Mouse (Mus musculus): ENCODE measurements around the gene Zfp346. TPM values are rescaled to one million over a fixed set of nuclear protein-coding genes. Genes with fewer than 3 reads are reported as not detected.

The Zfp346 gene
- total and polyA plus RNA-seq, 3 experiments: 19.5 to 28.8 TPM; not detected in 1

DNA sequence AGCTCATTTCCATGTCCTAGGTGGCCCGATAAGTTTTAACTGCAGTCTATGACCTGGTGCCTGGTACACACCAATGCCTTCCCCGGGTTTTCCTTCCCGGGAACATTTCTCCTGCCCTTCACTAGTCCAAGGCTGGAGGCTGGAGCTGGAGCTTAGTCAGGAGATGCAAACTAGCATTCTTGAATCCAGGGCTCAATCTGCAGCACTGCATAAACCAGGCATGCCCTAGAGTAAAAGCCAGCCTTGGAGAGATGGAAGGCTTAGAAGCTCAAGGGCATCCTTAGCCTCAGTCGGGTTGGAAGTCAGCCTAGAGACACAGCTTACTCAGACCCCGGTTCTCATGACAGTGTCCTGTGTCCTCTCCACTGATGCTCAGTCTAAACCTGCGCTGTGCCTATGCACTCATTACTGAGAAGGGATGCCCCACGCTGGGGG is 67.2 kb downstream of the Zfp346 start:
- H3K9ac ChIP-seq (ENCODE audit: control insufficient read depth, low read depth, low read length, poor library complexity, severe bottlenecking): no peak overlapping the region
- no peaks in the 10 kb centered on the region for H3K27me3 ChIP-seq (ENCODE audit: control insufficient read depth in 1 of 2, insufficient read depth in 2 of 2, low read length in 2 of 2)
- H3K4me1 ChIP-seq (ENCODE audit: control insufficient read depth in 1 of 2, insufficient read depth in 2 of 2, low read length in 2 of 2): no peaks in the 10 kb centered on the region
- DNase-seq (ENCODE audit: low read depth, low spot score): no peak
- peak overlapping the region; percentile 25 to 35; a peak in 3 of 4 replicates for H3K4me3 ChIP-seq (ENCODE audit: control insufficient read depth in 1 of 2, insufficient read depth in 1 of 2, low read depth in 2 of 2, low read length in 2 of 2)
- TF ChIP-seq POLR2AphosphoS2 (IDR thresholded peaks at IDR 0.05; ENCODE audit: low read length) (no peak), USF1 (IDR thresholded peaks at IDR 0.05; ENCODE audit: low read depth, low read length) (no peak), E2F4 (IDR thresholded peaks at IDR 0.05; ENCODE audit: borderline replicate concordance, low read depth, low read length) (no peak), CTCF (IDR thresholded peaks at IDR 0.05 in 2 of 3, conservative IDR thresholded peaks at IDR 0.05 in 1 of 3; ENCODE audit: control insufficient read depth in 1 of 3, insufficient read depth in 1 of 3, low read depth in 2 of 3, low read length in 3 of 3, poor library complexity in 1 of 3, severe bottlenecking in 1 of 3) (no peak), USF2 (IDR thresholded peaks at IDR 0.05; ENCODE audit: borderline replicate concordance in 1 of 2, insufficient read depth in 1 of 2, low read depth in 1 of 2, low read length in 2 of 2) (no peak), TCF12 (IDR thresholded peaks at IDR 0.05; ENCODE audit: low read depth, low read length) (no peak), MAX (IDR thresholded peaks at IDR 0.05; ENCODE audit: low read length) (no peak), HCFC1 (IDR thresholded peaks at IDR 0.05; ENCODE audit: low read depth, low read length) (no peak), NELFE (IDR thresholded peaks at IDR 0.05; ENCODE audit: low read depth, low read length) (no peak), MYC (IDR thresholded peaks at IDR 0.05; ENCODE audit: low read depth, low read length) (no peak), CHD1 (IDR thresholded peaks at IDR 0.05; ENCODE audit: low read depth, low read length) (no peak), TAL1 (IDR thresholded peaks at IDR 0.05; ENCODE audit: low read length) (no peak)
- H3K79me2 ChIP-seq (ENCODE audit: control insufficient read depth, insufficient read depth, low read length, poor library complexity): no peaks in the 10 kb centered on the region
- H3K9me3 ChIP-seq (replicated peaks; ENCODE audit: insufficient read depth, low read length): no peaks in the 10 kb centered on the region
- no peaks in the 10 kb centered on the region for H3K36me3 ChIP-seq (ENCODE audit: control insufficient read depth in 1 of 2, insufficient read depth in 2 of 2, low read length in 2 of 2)
- no peak overlapping the region for H3K27ac ChIP-seq (ENCODE audit: control insufficient read depth, low read depth, low read length)

DNA sequence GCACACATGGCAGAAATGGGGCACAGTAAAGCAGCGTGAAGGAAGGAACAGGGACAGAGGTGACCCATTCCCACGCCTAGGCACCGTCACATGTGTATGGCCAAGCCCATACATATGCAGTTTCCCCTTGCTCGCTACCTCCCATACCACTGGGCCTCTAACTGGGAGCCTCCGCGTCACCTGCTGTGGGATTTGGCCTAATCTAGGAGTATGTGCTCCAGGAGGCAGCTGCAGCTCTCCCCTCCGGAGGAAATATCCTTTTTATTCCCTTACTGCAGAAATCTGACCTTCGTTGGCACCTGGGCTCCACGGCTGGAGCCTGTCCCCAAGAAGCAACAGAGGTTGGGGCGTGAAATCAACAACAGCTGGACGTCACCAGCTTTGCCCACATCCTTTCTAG is 69.2 kb downstream of the Zfp346 start:
- Histone ChIP-seq H3K9me3 (replicated peaks; ENCODE audit: insufficient read depth, low read length) (no peaks in the 10 kb centered on the region), H3K9ac (ENCODE audit: control insufficient read depth, low read depth, low read length, poor library complexity, severe bottlenecking) (no peak overlapping the region), H3K79me2 (ENCODE audit: control insufficient read depth, insufficient read depth, low read length, poor library complexity) (no peaks in the 10 kb centered on the region), H3K27me3 (ENCODE audit: control insufficient read depth in 1 of 2, insufficient read depth in 2 of 2, low read length in 2 of 2) (no peaks in the 10 kb centered on the region), H3K36me3 (ENCODE audit: control insufficient read depth in 1 of 2, insufficient read depth in 2 of 2, low read length in 2 of 2) (no peaks in the 10 kb centered on the region), H3K4me1 (ENCODE audit: control insufficient read depth in 1 of 2, insufficient read depth in 2 of 2, low read length in 2 of 2) (no peaks in the 10 kb centered on the region), H3K4me3 (ENCODE audit: control insufficient read depth in 1 of 2, insufficient read depth in 1 of 2, low read depth in 2 of 2, low read length in 2 of 2) (no peak overlapping the region), H3K27ac (ENCODE audit: control insufficient read depth, low read depth, low read length) (no peak overlapping the region)
- DNase-seq (ENCODE audit: low read depth, low spot score): no peak
- TF ChIP-seq NELFE (IDR thresholded peaks at IDR 0.05; ENCODE audit: low read depth, low read length) (no peak), MAX (IDR thresholded peaks at IDR 0.05; ENCODE audit: low read length) (no peak), GABPA (IDR thresholded peaks at IDR 0.05; ENCODE audit: low read depth, low read length) (no peak), SIN3A (IDR thresholded peaks at IDR 0.05; ENCODE audit: low read length) (no peak), CTCF (IDR thresholded peaks at IDR 0.05 in 2 of 3, conservative IDR thresholded peaks at IDR 0.05 in 1 of 3; ENCODE audit: control insufficient read depth in 1 of 3, insufficient read depth in 1 of 3, low read depth in 2 of 3, low read length in 3 of 3, poor library complexity in 1 of 3, severe bottlenecking in 1 of 3) (no peak), MAFK (IDR thresholded peaks at IDR 0.05; ENCODE audit: borderline replicate concordance, low read depth, low read length) (no peak), ZC3H11A (IDR thresholded peaks at IDR 0.05; ENCODE audit: low read depth, low read length) (no peak), POLR2AphosphoS2 (IDR thresholded peaks at IDR 0.05; ENCODE audit: low read length) (no peak), CHD1 (IDR thresholded peaks at IDR 0.05; ENCODE audit: low read depth, low read length) (no peak), ETS1 (IDR thresholded peaks at IDR 0.05; ENCODE audit: low read depth, low read length) (no peak), TAL1 (IDR thresholded peaks at IDR 0.05; ENCODE audit: low read length) (no peak)
